Mouse (Mus musculus): ENCODE data around the gene Mrpl34. TPM values are rescaled to one million over a fixed set of nuclear protein-coding genes. Genes with fewer than 3 reads are reported as not detected.

Gene Mrpl34
- total RNA-seq, 4 experiments from 2014 or later: 38.6 to 47.2 (median 46.2) TPM

GRCm38 (mm10) chr8:71468916-71469315 lies 4.2 kb downstream of the Mrpl34 start, which contains the start of gene Dda1:
Gene Dda1 (plus strand): TSS chr8:71469199.
- peak; percentile 99 for DNase-seq (ENCODE audit: low spot score in 2 of 2)

- DNase-seq (ENCODE audit: low spot score in 2 of 2): no peak
Measured at GRCm38 (mm10) chr8:71469411-71469810, 4.7 kb downstream of the Mrpl34 start.

- no peak for DNase-seq (ENCODE audit: low spot score in 2 of 2)
Measured at GRCm38 (mm10) chr8:71470146-71470912, 5.6 kb downstream of the Mrpl34 start.

GRCm38 (mm10) chr8:71470913-71471255 lies 6.1 kb downstream of the Mrpl34 start:
- peak in 1 of 2 experiments; percentile 8 for DNase-seq (ENCODE audit: low spot score in 2 of 2)

- no peak for DNase-seq (ENCODE audit: low spot score in 2 of 2)
Measured at GRCm38 (mm10) chr8:71471861-71472260, 7.1 kb downstream of the Mrpl34 start.

GRCm38 (mm10) chr8:71472601-71473386 lies 8.0 kb downstream of the Mrpl34 start:
- DNase-seq (ENCODE audit: low spot score in 2 of 2): no peak

GRCm38 (mm10) chr8:71474344-71474743 lies 9.6 kb downstream of the Mrpl34 start:
- DNase-seq (ENCODE audit: low spot score in 2 of 2): no peak

GRCm38 (mm10) chr8:71474785-71475701 lies 10.3 kb downstream of the Mrpl34 start:
- DNase-seq (ENCODE audit: low spot score in 2 of 2): no peak

- DNase-seq (ENCODE audit: low spot score in 2 of 2): no peak
Measured at GRCm38 (mm10) chr8:71475702-71476075, 10.9 kb downstream of the Mrpl34 start.

GRCm38 (mm10) chr8:71476099-71476940 lies 11.6 kb downstream of the Mrpl34 start:
- peak in 1 of 2 experiments; percentile 77 for DNase-seq (ENCODE audit: low spot score in 2 of 2)

- no peak for DNase-seq (ENCODE audit: low spot score in 2 of 2)
Measured at GRCm38 (mm10) chr8:71477196-71477845, 12.6 kb downstream of the Mrpl34 start.

GRCm38 (mm10) chr8:71478943-71479342 lies 14.2 kb downstream of the Mrpl34 start:
- DNase-seq (ENCODE audit: low spot score in 2 of 2): no peak

- no peak for DNase-seq (ENCODE audit: low spot score in 2 of 2)
Measured at GRCm38 (mm10) chr8:71483932-71484331, 19.2 kb downstream of the Mrpl34 start.

- no peak for DNase-seq (ENCODE audit: low spot score in 2 of 2)
Measured at GRCm38 (mm10) chr8:71484736-71485135, 20.0 kb downstream of the Mrpl34 start.

- DNase-seq (ENCODE audit: low spot score in 2 of 2): peak; percentile 83 to 84
Measured at GRCm38 (mm10) chr8:71485142-71486135, 20.7 kb downstream of the Mrpl34 start, which contains the start of gene Ano8. Gene Ano8 (minus strand): TSS chr8:71485963.

- no peak for DNase-seq (ENCODE audit: low spot score in 2 of 2)
Measured at GRCm38 (mm10) chr8:71486136-71486529, 21.4 kb downstream of the Mrpl34 start.

GRCm38 (mm10) chr8:71487691-71488445 lies 23.1 kb downstream of the Mrpl34 start, which contains the start of gene Gtpbp3:
Gene Gtpbp3 (plus strand): TSS chr8:71488103.
- peak in 1 of 2 experiments; percentile 65 for DNase-seq (ENCODE audit: low spot score in 2 of 2)

- DNase-seq (ENCODE audit: low spot score in 2 of 2): peak; percentile 81 to 90
Measured at GRCm38 (mm10) chr8:71488454-71488853, 23.7 kb downstream of the Mrpl34 start.
